Mouse (Mus musculus) heart, embryonic 14.5 days (tissue): Measurements from ENCODE around the gene Noa1. TPM values are rescaled to one million over a fixed set of nuclear protein-coding genes. Genes with fewer than 3 reads are reported as not detected.

ENCODE experiments used
- ATAC-seq: fragments of 200-750 bp; cut with Nextera tagmentation; 2 replicates; pipeline ENCODE4 v1.8.0; 2017; ENCODE audit warnings: low read depth, moderate TSS enrichment; ENCODE audit not compliant: insufficient number of reproducible peaks, insufficient read depth, low FRiP score
- H3K27ac ChIP-seq, 2 experiments: fragments of 200-500 bp in 1 of 2; fragments of 300-500 bp in 1 of 2; sonication (generic) in 1 of 2; replicated peaks in 1 of 2; 2 replicates each; pipeline ENCODE4 v1.5.1; 2012 to 2014; ENCODE audit warnings: low read depth in 2 of 2, low read length in 2 of 2, control low read depth in 1 of 2, mild to moderate bottlenecking in 1 of 2, mixed read lengths in 1 of 2; ENCODE audit not compliant: control insufficient read depth in 1 of 2, insufficient read depth in 1 of 2
- H3K27me3 ChIP-seq: fragments of 300-500 bp; sonication (generic); 2 replicates; pipeline ENCODE4 v1.6.1; 2014; ENCODE audit warnings: mild to moderate bottlenecking, low read length, control low read depth; ENCODE audit not compliant: control insufficient read depth, insufficient read depth
- H3K36me3 ChIP-seq: fragments of 300-500 bp; sonication (generic); 2 replicates; pipeline ENCODE4 v1.6.1; 2014; ENCODE audit warnings: mild to moderate bottlenecking, control low read depth, low read length, mixed read lengths; ENCODE audit not compliant: control insufficient read depth, insufficient read depth
- H3K4me1 ChIP-seq, 2 experiments: fragments of 200-500 bp in 1 of 2; fragments of 300-500 bp in 1 of 2; sonication (generic) in 1 of 2; 2 replicates each; pipeline ENCODE4 v1.6.1; 2012 to 2014; ENCODE audit warnings: low read length in 2 of 2, control low read depth in 1 of 2, mixed read lengths in 1 of 2; ENCODE audit not compliant: control insufficient read depth in 2 of 2, insufficient read depth in 2 of 2
- H3K4me2 ChIP-seq: fragments of 300-500 bp; sonication (generic); 2 replicates; pipeline ENCODE4 v1.6.1; 2014; ENCODE audit warnings: mild to moderate bottlenecking, low read length
- H3K4me3 ChIP-seq, 2 experiments: fragments of 200-500 bp in 1 of 2; fragments of 300-500 bp in 1 of 2; sonication (generic) in 1 of 2; 2 replicates each; pipeline ENCODE4 v1.5.1; 2012 to 2014; ENCODE audit warnings: low read length in 2 of 2, mild to moderate bottlenecking in 2 of 2, control low read depth in 1 of 2, low read depth in 1 of 2, moderate library complexity in 1 of 2; ENCODE audit not compliant: control insufficient read depth in 1 of 2, insufficient read depth in 1 of 2
- H3K9ac ChIP-seq: fragments of 300-500 bp; sonication (generic); 2 replicates; pipeline ENCODE4 v1.6.1; 2014; ENCODE audit warnings: mild to moderate bottlenecking, low read length
- H3K9me3 ChIP-seq: fragments of 300-500 bp; sonication (generic); 2 replicates; pipeline ENCODE4 v1.6.1; 2016; ENCODE audit warnings: low read length, control low read depth; ENCODE audit not compliant: control insufficient read depth
- WGBS: fragments of 180-500 bp; shearing (Covaris S2); extraction: QIAGEN DNeasy Blood & Tissue Kit; methylation state at CpG from one replicate; pipeline ENCODE4 v1.1.7; 2014; 5-methylcytosine and 5-hydroxymethylcytosine counted together
- polyA plus RNA-seq: library from polyadenylated mRNA; unstranded; fragments of >200 nt; fragmentation: Nextera tagmentation; extraction: Ambion mirVana; gene quantifications from 2 replicates; pipeline ENCODE4 v1.2.1, GENCODE M21; 2014

The Noa1 gene
- polyA plus RNA-seq, 1 experiment from 2014 or later, result 17.0 TPM

GRCm38 (mm10) chr5:77287901-77288300 is 22.0 kb downstream of the Noa1 start:
- no peaks in the 10 kb centered on the region for H3K27me3 ChIP-seq
- no peak overlapping the region for H3K27ac ChIP-seq
- no peak overlapping the region for H3K9ac ChIP-seq
- H3K36me3 ChIP-seq, result peaks cover 71% of the 10 kb centered on the region
- H3K4me2 ChIP-seq, result no peak overlapping the region
- H3K9me3 ChIP-seq, result no peaks in the 10 kb centered on the region
- 66% methylated on average over 6 of the region's 6 CpGs for WGBS
- peaks cover 2 to 12% of the 10 kb centered on the region in 2 experiments; a peak in 3 of 4 replicates for H3K4me1 ChIP-seq
- no peak overlapping the region for H3K4me3 ChIP-seq
- no peak for ATAC-seq

GRCm38 (mm10) chr5:77286904-77287303 is 23.0 kb downstream of the Noa1 start:
- no peak overlapping the region for H3K4me2 ChIP-seq
- ATAC-seq, result no peak
- H3K4me1 ChIP-seq, result peaks cover 2 to 12% of the 10 kb centered on the region in 2 experiments; a peak in 3 of 4 replicates
- no peak overlapping the region for H3K4me3 ChIP-seq
- 36% methylated on average over 5 of the region's 5 CpGs for WGBS
- peaks cover 71% of the 10 kb centered on the region for H3K36me3 ChIP-seq
- no peaks in the 10 kb centered on the region for H3K27me3 ChIP-seq
- peak overlapping the region in 1 of 2 experiments; percentile 19; a peak in 1 of 4 replicates for H3K27ac ChIP-seq
- H3K9ac ChIP-seq, result no peak overlapping the region
- no peaks in the 10 kb centered on the region for H3K9me3 ChIP-seq

- no peak for ATAC-seq
- no peak overlapping the region for H3K4me3 ChIP-seq
- WGBS, result 81% methylated on average over 7 of the region's 7 CpGs
- peaks cover 76% of the 10 kb centered on the region for H3K36me3 ChIP-seq
- no peak overlapping the region for H3K4me2 ChIP-seq
- no peak overlapping the region for H3K9ac ChIP-seq
- peaks cover 2 to 12% of the 10 kb centered on the region in 2 experiments; a peak in 3 of 4 replicates for H3K4me1 ChIP-seq
- H3K9me3 ChIP-seq, result no peaks in the 10 kb centered on the region
- no peaks in the 10 kb centered on the region for H3K27me3 ChIP-seq
- no peak overlapping the region for H3K27ac ChIP-seq
Measured at GRCm38 (mm10) chr5:77285685-77286084, 24.2 kb downstream of the Noa1 start.

GRCm38 (mm10) chr5:77282242-77282641 is 27.6 kb downstream of the Noa1 start:
- 85% methylated on average over 9 of the region's 9 CpGs for WGBS
- H3K36me3 ChIP-seq, result peaks cover 85% of the 10 kb centered on the region

GRCm38 (mm10) chr5:77281518-77282174 is 28.2 kb downstream of the Noa1 start:
- peaks cover 0 to 4% of the 10 kb centered on the region in 2 experiments; a peak in 2 of 4 replicates for H3K4me1 ChIP-seq
- no peak overlapping the region for H3K4me3 ChIP-seq
- H3K4me2 ChIP-seq, result no peak overlapping the region
- ATAC-seq, result peak; percentile 21; the same call in 1 of the 2 replicates
- no peak overlapping the region for H3K9ac ChIP-seq
- H3K9me3 ChIP-seq, result no peaks in the 10 kb centered on the region
- H3K27me3 ChIP-seq, result no peaks in the 10 kb centered on the region
- WGBS, result 86% methylated on average over 19 of the region's 20 CpGs
- peaks cover 87% of the 10 kb centered on the region for H3K36me3 ChIP-seq
- H3K27ac ChIP-seq, result no peak overlapping the region

More at GRCm38 (mm10) chr5:77282242-77282641, 27.6 kb downstream of the Noa1 start:
- Histone ChIP-seq H3K4me3 (no peak overlapping the region), H3K4me1 (peaks cover 0 to 10% of the 10 kb centered on the region in 2 experiments; a peak in 2 of 4 replicates), H3K27ac (no peak overlapping the region), H3K9me3 (no peaks in the 10 kb centered on the region), H3K27me3 (no peaks in the 10 kb centered on the region), H3K4me2 (no peak overlapping the region), H3K9ac (no peak overlapping the region)
- ATAC-seq, result no peak

GRCm38 (mm10) chr5:77277204-77277603 is 32.7 kb downstream of the Noa1 start:
- no peak for ATAC-seq
- Histone ChIP-seq H3K4me3 (no peak overlapping the region), H3K4me1 (no peaks in the 10 kb centered on the region), H3K27me3 (no peaks in the 10 kb centered on the region), H3K27ac (no peak overlapping the region), H3K4me2 (no peak overlapping the region), H3K36me3 (peaks cover 96% of the 10 kb centered on the region), H3K9ac (no peak overlapping the region), H3K9me3 (no peaks in the 10 kb centered on the region)
- 95% methylated on average over 6 of the region's 6 CpGs for WGBS

- Histone ChIP-seq H3K4me2 (no peak overlapping the region), H3K4me3 (no peak overlapping the region), H3K9ac (no peak overlapping the region), H3K4me1 (no peaks in the 10 kb centered on the region), H3K27ac (no peak overlapping the region), H3K27me3 (no peaks in the 10 kb centered on the region), H3K36me3 (peaks cover 94% of the 10 kb centered on the region), H3K9me3 (no peaks in the 10 kb centered on the region)
- no peak for ATAC-seq
- whole genome bisulfite sequencing, result 90% methylated on average over 5 of the region's 5 CpGs
Measured at GRCm38 (mm10) chr5:77275950-77276349, 33.9 kb downstream of the Noa1 start.
